Mouse (Mus musculus): Measurements from ENCODE around the gene Bcl11b.

Bcl11b gene

GRCm38 (mm10) chr12:107884330-107885065 lies 118.9 kb downstream of the Bcl11b start:
- no peak for DNase-seq

DNA sequence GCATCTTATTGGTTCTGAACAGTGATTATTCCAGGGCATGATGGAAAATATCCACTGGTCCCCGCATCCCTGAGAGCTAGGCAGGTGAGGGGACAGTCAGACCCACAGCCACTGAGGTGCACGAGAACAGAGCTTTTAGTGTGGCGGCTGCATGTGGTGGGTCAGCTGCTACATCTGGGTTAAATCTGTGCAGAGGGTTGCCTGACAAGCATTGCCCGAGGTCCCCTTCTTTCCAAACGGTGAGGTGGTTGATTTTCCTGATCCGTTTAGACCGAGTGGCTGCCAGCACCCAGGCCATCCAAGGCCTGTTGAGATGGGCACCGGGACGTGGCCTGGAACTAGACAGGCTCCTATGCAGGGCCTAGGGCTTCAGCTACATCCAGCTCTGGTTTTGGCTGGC lies 121.7 kb downstream of the Bcl11b start:
- no peak for DNase-seq

- no peak for DNase-seq
Observed at GRCm38 (mm10) chr12:107880748-107881147, 122.7 kb downstream of the Bcl11b start.

GRCm38 (mm10) chr12:107879114-107879777 lies 124.2 kb downstream of the Bcl11b start:
- DNase-seq, result no peak

- DNase-seq, result no peak
Observed at GRCm38 (mm10) chr12:107876237-107876636, 127.2 kb downstream of the Bcl11b start.

- DNase-seq, result no peak
Observed at GRCm38 (mm10) chr12:107874467-107875142, 128.8 kb downstream of the Bcl11b start.

GRCm38 (mm10) chr12:107869526-107870050 lies 133.8 kb downstream of the Bcl11b start:
- DNase-seq, result no peak

- DNase-seq, result no peak
Observed at GRCm38 (mm10) chr12:107868291-107868690, 135.1 kb downstream of the Bcl11b start.
